28 mouse cellular contexts compared by ENCODE assay signal in the genomic region with DNA sequence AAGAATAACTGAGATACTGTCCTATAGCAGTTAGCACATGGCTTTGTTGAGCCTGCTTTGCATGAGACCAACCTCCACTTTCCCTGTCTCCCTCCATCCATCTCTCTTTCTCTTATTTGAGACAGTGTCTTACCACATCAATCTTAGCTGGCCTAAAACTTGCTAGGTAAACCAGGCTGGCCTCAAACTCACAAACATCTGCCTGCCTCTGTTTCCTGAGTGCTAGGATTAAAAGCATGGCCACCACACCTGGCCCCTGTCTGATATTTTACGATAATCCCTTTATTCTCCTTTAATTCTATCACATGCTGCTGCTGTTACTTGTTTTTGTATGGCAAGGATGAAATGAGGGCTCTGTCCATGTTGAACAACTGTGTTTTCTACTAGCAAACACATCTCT.
"Had no signal": no experiment of that assay in that cellular context is flagged by ENCODE, and none has a peak within 500 bp of the region (broad histone marks: within the 10 kb centered on the region; RNA-seq: fewer than 3 reads in every experiment).

No protein-coding gene starts in this region.

- H3K4me1 ChIP-seq: embryonic facial prominence, embryonic 10.5 days; embryonic facial prominence, embryonic 12.5 days; embryonic facial prominence, embryonic 13.5 days; embryonic facial prominence, embryonic 15.5 days; forebrain, embryonic 10.5 days; forebrain, embryonic 12.5 days; forebrain, embryonic 13.5 days had no signal

- H3K9ac ChIP-seq: embryonic facial prominence, embryonic 12.5 days; embryonic facial prominence, embryonic 13.5 days; embryonic facial prominence, embryonic 15.5 days; forebrain, embryonic 12.5 days; forebrain, embryonic 13.5 days; forebrain, embryonic 15.5 days; forebrain, postnatal 0 days had no signal

- H3K9me3 ChIP-seq: embryonic facial prominence, embryonic 10.5 days; embryonic facial prominence, embryonic 12.5 days; embryonic facial prominence, embryonic 13.5 days; embryonic facial prominence, embryonic 15.5 days; forebrain, embryonic 10.5 days; forebrain, embryonic 12.5 days; forebrain, embryonic 13.5 days; forebrain, embryonic 15.5 days had no signal

- DNase-seq: cerebellum, adult 2 months; cerebellum, adult 8-10 months; cerebellum, adult 9-10 months; cerebellum, adult 9-11 months; cerebellum, postnatal 10 days; cerebellum, postnatal 14 days; cerebellum, postnatal 25 days; cerebellum, postnatal 36 days; embryo, embryonic 11 days; forebrain, postnatal 0 days; gastrocnemius, adult 2 months; gastrocnemius, postnatal 10 days; gastrocnemius, postnatal 14 days; gastrocnemius, postnatal 25 days; gastrocnemius, postnatal 36 days; heart, adult 18-20 months; heart, adult 2 months had no signal

- H3K27me3 ChIP-seq: embryonic facial prominence, embryonic 12.5 days; embryonic facial prominence, embryonic 13.5 days; embryonic facial prominence, embryonic 15.5 days; forebrain, embryonic 12.5 days; forebrain, embryonic 13.5 days; forebrain, embryonic 15.5 days had no signal

- H3K4me2 ChIP-seq: embryonic facial prominence, embryonic 12.5 days; embryonic facial prominence, embryonic 13.5 days; embryonic facial prominence, embryonic 15.5 days; forebrain, embryonic 12.5 days; forebrain, embryonic 13.5 days; forebrain, embryonic 15.5 days had no signal

- H3K27ac ChIP-seq: embryonic facial prominence, embryonic 10.5 days; embryonic facial prominence, embryonic 12.5 days; embryonic facial prominence, embryonic 13.5 days; embryonic facial prominence, embryonic 15.5 days; forebrain, embryonic 10.5 days; forebrain, embryonic 12.5 days; forebrain, embryonic 13.5 days; forebrain, embryonic 15.5 days; gastrocnemius, adult 2 months; heart, adult 2 months had no signal

- ATAC-seq: forebrain, embryonic 13.5 days; forebrain, embryonic 14.5 days; forebrain, embryonic 15.5 days; forebrain, embryonic 16.5 days; forebrain, postnatal 0 days had no signal

- H3K4me3 ChIP-seq: embryonic facial prominence, embryonic 10.5 days; embryonic facial prominence, embryonic 12.5 days; embryonic facial prominence, embryonic 13.5 days; embryonic facial prominence, embryonic 15.5 days; erythroblast, embryonic 14.5 days; forebrain, embryonic 10.5 days; forebrain, embryonic 12.5 days; forebrain, embryonic 13.5 days; forebrain, embryonic 15.5 days; gastrocnemius, adult 2 months; heart, adult 2 months had no signal

- H3K36me3 ChIP-seq: embryonic facial prominence, embryonic 12.5 days; forebrain, embryonic 10.5 days; forebrain, embryonic 15.5 days had no signal
